Mouse (Mus musculus) olfactory bulb, adult 2 months (tissue): ENCODE results near the gene Aip.

Experiments
- CTCF ChIP-seq: fragments of 200-500 bp; IDR thresholded peaks from 2 replicates; pipeline ENCODE4 v1.5.1; 2012; ENCODE audit warnings: low read depth, mild to moderate bottlenecking, low read length, moderate library complexity; ENCODE audit not compliant: insufficient read depth
- POLR2A ChIP-seq: fragments of 200-500 bp; IDR thresholded peaks from 2 replicates; pipeline ENCODE4 v1.6.1; 2012; ENCODE audit warnings: mild to moderate bottlenecking, low read depth, low read length, moderate library complexity; ENCODE audit not compliant: insufficient read depth

DNA sequence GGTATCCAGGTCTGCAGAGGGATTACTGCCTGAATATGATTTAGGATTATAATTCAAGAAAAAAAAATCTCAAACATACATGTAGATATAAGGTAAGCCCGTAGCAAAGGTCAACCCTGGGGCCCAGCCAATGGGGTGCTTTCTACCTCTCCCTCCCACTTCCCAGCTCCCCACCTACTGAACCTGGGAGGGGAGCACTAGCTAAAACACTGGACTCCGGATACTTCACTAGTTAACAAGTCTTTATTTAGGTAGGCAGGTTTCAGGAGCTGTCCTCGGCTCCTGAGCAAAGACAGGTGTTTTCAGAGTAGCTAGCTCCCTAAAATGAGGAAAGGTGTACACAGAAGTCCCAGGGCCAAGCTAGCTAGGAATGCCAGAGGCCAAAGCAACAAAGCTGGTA, 38.4 kb upstream of the Aip start:
- TF ChIP-seq CTCF: no peak
- no peak for TF ChIP-seq POLR2A
